Mouse (Mus musculus) embryo, embryonic 10.5 days (tissue): Measurements from ENCODE around the gene Ccnd3.
A peak's percentile ranks its signal among the peaks of the same experiment; 100 is the strongest.

Experiments
- DNase-seq: peaks from one replicate; pipeline ENCODE4 v3.0.0-alpha.2; 2015; ENCODE audit warnings: low spot score

The Ccnd3 gene

GRCm38 (mm10) chr17:47515180-47515844 lies 10.5 kb downstream of the Ccnd3 start:
- no peak for DNase-seq

DNA sequence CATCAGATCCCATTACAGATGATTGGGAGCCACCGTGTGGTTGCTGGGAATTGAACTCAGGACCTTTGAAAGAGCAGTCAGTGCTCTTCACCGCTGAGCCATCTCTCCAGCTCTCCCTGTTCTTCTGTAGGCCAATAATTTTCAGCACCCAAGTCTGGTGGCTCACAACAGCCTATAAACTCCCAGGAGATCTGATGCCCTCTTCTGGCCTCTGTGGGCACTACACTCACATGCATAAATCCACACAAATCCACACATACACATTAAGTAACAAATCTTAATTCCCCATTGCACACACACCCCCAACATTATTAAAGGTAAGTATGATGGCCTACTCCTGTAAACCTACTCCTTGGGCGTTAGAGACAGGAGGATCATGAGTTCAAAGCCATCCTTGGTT lies 11.4 kb downstream of the Ccnd3 start:
- DNase-seq: no peak

DNA sequence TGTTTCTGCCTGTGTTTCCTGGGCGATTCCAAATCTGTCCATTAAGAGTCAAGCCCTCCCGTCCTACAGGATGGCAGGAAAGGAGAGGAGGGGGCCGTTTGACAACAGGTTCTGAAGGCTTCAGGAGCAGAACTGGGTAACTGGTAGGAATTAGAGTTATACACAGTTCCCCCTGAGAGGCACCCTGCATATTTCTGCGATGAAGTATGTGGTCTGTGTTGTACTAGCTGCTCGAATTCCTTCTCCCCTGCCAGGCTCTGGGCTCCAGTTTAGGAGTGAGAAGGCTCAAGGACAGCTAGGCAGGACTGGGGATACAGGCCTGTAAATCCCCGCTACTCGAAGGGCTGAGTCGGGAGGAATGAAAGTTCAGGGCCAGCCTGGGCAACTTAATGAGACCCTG lies 13.4 kb downstream of the Ccnd3 start:
- peak; percentile 53 for DNase-seq

GRCm38 (mm10) chr17:47521551-47522258 lies 16.9 kb downstream of the Ccnd3 start:
- DNase-seq: peak; percentile 88

GRCm38 (mm10) chr17:47522536-47522935 lies 17.7 kb downstream of the Ccnd3 start:
- DNase-seq: no peak

GRCm38 (mm10) chr17:47523211-47523682 lies 18.4 kb downstream of the Ccnd3 start:
- DNase-seq: no peak

GRCm38 (mm10) chr17:47524055-47524454 lies 19.2 kb downstream of the Ccnd3 start:
- DNase-seq: no peak

DNA sequence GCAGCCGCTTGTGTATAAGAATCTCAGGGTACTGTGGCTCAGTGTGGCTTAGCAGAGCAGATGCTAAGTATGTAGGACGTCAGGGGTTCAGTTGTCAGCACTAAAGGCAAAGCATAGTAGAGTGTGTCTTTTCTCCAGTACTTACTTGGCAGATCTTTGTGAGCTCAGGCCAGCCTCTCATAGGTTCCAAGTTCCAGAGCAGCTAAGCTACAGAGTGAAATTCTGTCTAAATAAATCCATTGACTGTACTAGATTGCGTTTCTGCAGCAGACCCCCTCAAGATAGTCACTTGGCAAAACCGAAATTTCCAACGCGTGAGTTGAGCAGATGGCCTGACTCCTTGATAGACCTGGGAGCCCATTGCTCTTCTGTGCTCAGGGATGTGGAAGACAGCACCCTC lies 20.1 kb downstream of the Ccnd3 start:
- DNase-seq: no peak

GRCm38 (mm10) chr17:47526856-47527520 lies 22.1 kb downstream of the Ccnd3 start:
- DNase-seq: no peak

- peak; percentile 63 for DNase-seq
Observed at GRCm38 (mm10) chr17:47527581-47528300, 22.9 kb downstream of the Ccnd3 start.

DNA sequence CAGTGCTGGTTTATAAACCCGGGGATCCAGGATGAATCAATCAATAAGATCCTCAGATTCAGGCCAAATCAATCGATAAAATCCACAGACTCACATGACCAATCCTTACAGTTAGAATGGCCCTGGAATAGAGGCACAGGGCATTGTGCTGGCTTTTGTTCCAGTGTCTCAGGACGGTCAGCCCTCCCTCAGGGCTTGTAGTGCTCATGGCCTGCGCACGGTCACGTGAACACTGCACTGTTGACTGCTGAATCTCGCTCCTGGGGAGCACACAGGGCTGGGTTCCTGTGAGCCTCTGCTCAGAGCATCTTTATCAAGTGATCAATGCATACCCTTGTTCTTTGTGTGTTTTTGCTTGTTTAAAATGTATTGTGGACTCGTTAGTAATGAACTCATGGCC lies 24.1 kb downstream of the Ccnd3 start:
- DNase-seq: no peak

DNA sequence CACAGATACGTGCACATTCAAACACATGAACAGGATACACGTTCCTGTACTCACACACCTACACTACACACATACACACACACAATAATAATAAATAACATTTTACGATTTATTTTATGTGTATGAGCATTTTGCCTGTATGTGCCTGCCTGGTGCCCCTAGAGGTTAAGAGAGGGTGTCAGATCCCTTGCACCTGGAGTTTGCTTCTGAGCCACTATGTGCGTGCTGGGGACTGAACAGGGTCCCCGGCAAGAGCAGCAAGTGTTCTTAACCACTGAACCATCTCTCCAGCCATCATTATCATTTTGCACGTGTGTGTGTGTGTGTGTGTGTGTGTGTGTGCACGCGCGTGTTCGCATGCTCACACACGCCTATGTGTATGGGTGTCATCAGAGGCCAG lies 24.7 kb downstream of the Ccnd3 start:
- DNase-seq: no peak

- no peak for DNase-seq
Observed at GRCm38 (mm10) chr17:47531387-47531818, 26.6 kb downstream of the Ccnd3 start.

GRCm38 (mm10) chr17:47532364-47532763 lies 27.5 kb downstream of the Ccnd3 start:
- no peak for DNase-seq

DNA sequence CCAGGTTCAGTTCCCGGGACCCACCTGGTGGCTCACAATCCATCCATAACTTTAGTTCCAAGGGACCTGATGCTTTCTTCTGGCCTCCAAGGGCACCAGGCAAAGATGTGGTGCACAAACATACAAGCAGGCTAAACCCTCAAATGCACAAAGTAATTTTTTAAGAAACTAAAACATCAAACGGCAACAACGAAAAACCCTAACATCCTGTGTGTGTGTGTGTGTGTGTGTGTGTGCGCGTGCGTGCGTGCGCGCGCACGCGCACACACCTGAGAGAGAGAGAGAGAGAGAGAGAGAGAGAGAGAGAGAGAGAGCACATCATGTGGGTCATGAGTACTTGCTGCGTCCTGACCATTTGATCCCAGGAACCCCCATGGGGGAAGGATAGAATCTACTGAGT lies 28.8 kb downstream of the Ccnd3 start:
- DNase-seq: no peak

DNA sequence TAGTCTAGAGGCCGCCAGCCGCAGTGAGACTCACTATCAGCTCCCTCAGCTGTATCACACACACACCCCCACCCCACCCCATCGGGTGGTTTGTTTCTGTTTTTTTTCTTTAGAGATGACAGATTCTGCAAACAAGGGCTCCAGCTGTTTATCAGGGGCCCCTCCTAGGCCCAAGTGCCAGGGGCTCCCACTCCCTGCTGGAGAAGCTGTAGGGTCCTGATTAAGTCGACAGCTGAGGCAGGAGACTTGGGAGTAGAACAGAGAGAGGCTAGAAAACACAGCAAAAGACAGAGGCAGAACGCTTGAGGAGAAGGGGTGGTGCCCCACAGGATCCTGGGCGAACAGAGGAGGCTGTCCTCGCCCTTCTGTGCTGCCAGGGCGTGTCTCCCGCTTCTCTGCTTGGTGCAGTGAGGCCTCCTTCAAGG lies 31.0 kb downstream of the Ccnd3 start:
- no peak for DNase-seq

DNA sequence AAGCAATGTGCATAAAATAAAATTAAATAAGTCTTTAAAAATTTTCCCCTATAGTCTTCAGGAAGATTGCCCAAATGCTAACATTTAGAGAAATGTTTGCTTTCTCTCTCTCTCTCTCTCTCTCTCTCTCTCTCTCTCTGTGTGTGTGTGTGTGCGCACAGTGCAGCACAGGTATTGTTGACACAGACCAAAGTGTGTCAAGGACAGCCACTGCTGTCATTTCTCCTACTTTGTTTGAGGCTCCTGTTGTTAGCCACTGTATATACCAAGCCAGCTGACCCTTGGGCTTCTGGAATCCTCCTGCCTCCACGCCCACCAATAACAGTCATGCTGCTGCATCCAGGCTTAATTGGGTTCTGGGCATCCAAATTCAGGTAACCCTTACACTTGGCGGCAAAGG lies 33.2 kb downstream of the Ccnd3 start:
- no peak for DNase-seq

DNA sequence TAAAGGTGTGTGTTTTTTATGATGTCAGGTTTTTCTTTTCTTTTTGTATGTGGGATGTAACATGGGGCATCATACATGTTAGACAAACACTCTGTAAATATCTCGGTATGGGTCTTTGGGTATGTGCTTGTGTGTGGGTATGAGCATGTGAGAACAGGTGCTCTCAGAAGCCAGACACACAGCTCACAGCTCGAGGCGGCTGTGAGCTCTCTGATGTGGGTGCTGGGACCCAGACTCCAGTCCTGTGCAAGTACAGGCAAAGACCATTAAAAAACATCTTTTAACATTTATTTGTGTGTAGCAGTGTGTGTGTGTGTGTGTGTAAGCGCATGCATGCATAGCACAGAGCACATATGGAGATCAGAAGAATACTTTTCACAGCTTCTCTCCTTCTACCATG lies 34.3 kb downstream of the Ccnd3 start:
- DNase-seq: no peak

- DNase-seq: no peak
Observed at GRCm38 (mm10) chr17:47542061-47542460, 37.2 kb downstream of the Ccnd3 start.

DNA sequence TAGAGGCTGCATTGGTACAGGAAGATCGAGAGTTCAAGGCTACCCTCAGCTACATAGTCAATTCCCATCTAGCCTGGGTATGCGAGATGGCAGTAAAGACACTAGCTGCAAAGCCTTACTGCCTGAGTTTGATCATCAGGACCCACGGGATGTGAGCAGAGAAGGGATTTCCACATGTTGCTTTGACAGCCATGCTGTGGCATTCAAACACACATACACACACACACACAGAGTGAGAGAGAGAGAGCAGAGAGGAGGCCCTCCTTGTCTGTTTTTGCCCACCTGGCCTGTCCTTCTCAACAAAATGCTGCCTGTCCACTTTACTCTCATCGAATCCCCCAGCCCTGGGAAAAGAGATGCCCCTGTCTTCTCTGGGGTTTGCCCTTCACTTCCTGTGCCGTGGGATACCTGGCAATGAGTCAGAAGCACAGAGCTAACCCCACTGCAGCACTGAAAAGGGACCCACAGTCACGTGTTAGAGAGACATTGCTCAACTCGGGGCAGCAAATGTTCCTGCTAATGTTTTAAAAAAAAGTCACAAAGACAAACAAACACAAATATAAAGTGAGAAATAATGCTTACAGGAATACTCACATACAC lies 38.3 kb downstream of the Ccnd3 start:
- no peak for DNase-seq

- no peak for DNase-seq
Observed at GRCm38 (mm10) chr17:47545154-47545553, 40.3 kb downstream of the Ccnd3 start.

DNA sequence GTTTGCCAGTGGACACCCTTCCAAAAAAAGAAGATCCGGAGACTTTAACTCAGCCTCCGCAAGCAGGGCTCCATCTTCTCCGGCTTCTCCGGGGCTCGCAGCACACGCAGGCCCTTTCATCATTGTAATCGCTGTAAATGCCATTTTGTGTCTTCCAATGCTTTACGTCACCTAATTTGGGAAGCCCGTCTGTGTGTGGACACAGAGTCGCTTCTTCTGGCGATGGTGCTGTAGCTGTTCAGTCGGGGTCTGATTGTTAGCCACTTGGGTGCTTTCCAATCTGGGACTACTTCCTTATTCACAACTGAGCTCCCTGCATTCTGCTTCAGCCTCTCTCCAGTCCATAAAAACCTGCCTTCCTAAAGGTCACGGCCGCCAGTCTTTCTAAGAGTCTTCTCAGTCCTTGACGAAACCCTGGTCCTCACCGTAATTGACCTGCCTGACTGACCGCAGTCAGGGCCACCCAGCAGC lies 41.0 kb downstream of the Ccnd3 start:
- no peak for DNase-seq
